Mouse (Mus musculus) retina, postnatal 1 day (tissue): ENCODE data around the gene Phxr2.
A peak's percentile ranks its signal among the peaks of the same experiment; 100 is the strongest.
"Not testable (repeated sequence)": the region's sequence is repeated elsewhere in the genome, so short reads cannot be mapped to it uniquely, and the experiment has no call there.

ENCODE experiments used
- DNase-seq: peaks from one replicate; pipeline ENCODE4 v3.0.0-alpha.2; 2012

Phxr2 gene

DNA sequence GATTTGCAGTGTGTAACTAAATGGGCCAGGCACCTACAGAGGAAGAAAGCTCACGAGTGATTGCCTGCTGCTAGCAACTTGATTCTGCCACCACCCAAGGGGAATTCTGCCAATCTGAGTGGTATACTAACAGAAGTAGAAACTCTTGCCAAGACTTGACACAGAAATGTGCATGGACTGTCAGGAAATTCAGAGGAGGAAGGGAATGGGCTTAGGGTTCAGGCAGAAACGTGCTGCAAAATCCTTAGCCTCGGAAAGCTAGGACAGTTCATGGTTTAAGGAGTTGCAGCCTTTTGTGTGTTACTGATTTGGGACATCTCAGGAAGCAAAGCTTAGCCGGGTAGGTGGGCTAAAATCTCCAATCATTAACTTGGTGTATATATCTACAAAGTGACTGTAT is at the start of gene Phxr2:
TSS of gene Phxr2 (minus strand) at position 101 of the 400 bp plus-strand sequence.
- DNase-seq = no peak

DNA sequence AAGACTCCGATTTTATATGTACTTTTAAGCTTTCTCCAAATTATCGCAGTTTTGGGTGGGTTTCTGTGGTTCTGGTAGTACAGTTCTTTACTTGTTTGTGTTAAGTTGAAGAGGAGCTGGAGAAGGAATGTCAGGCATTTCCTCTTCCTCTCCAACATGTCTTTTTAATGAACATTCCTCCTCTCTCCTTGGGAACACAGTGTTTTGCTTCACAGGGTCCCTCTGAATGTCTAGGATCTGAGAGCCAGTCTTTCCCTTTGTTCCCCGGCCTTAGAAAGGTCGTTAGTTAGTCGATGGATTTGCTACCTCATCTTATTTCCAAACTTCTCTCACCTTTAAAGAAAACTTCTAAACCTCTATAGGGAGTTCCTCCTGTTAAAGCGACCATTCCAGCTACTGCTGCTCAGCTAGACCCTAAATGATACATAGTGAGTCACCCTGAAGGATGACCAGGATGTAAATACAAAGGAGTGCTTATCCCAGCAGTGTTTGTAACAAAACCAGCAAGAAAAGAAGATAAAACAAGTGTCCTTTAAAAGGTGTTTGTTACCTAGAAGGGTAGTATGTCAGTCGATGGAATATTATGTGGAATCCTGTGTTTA is 46.9 kb upstream of the Phxr2 start:
- no peak for DNase-seq

DNA sequence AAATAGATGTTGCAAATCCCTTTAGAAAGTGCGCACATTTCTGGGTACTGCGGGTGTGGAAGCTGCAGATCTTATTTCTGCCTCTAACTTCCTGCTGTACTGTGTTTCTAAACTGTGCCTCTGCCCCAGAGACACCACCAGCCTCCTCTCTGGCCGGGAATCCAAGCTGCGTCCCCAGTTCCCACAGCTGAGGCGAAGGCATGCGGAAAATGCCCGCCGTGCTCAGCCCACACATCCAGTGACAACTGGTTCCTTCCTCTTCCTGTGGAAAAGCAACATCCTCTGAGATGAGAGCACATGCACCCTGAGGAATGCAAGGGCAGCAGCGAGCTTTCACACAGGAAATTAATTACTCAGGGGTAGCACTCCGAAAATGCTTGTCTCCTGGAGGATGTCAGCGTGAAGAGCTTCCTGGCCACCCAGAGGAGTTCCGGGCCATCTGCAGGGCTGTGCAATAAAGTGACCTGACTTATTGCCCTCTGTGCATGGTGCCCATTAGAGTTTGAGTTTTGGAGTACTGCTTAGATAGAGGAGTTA is 45.9 kb upstream of the Phxr2 start:
- DNase-seq = peak; percentile 62

DNA sequence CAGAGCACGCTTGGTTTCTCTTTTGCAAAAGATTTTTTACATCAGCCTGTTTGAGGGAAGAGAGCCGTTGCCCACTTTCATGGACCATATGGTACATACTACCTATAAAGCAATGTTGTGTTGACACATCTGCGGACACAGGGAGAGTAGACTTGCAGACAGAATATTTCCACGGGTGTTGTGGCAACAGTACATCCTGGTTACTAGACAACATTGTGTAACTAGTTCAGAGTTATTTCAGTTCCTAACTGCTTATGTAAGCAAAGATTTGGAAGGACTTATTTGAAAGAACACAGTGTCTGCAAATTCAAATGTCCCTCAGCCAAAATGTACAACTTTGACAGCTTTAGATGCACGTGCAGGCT is 43.6 kb upstream of the Phxr2 start:
- DNase-seq = no peak

DNA sequence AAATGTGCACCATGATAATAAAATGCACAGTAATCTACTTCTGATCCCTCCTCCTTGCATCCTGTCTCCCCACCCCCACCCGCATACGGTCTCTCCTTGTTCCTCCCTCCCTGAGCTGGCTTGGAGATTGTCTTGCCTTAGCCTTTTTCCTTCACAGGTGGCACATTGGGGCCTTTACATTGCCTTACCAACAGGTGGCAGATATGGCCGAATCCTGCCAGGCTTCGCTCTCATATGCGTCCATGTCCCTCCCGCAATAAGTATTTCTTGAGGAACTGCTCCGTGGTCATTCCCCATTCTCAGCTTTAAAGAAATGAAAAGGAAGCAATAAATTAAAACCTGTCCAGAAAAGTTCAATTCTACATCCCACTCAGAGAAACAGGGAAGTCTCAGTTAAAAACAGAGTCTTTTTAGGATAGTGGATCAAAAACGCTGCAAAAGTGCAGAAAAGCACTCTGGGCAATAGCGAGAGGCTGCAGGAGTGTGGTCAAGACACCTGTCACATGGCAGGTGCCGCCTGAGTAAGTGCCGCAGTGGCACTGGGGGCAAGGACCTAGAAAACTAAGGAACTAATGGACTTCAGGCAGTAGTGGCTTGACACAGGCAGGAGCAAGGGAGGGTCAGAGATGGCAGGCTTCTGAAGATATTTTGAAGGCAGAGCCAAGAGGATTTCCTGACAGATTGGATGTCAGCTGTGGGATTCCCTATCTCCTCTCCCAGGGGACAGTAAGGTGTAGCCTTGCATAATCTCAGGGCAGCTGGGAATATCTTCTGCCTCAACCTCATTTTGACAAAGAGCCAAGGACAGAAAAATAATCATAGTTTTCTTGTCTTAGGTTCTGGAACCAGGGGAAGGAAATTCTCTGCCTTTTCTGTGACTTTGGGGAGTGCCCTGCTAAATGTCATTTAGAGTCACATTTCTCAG is 43.0 kb upstream of the Phxr2 start:
- DNase-seq = no peak

DNA sequence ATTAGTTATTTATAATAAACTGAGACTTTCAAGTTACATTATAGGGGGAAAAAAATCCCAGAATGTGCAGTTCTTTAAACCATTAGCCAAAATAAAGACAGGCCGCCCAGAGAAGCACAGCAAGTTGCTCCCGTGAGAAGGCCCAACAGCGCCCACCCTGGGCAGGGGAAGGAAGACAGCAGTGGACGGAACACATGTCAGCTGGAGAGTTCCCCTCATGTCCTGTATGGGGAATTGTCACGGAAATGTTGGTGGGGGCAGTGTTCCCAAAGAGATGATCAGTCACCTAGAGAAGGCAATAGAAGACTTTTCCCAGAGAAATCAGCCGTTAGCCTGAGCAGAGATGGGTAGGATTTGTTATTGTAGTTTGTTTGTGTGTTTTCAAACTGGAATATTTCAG is 42.3 kb upstream of the Phxr2 start:
- DNase-seq = no peak

DNA sequence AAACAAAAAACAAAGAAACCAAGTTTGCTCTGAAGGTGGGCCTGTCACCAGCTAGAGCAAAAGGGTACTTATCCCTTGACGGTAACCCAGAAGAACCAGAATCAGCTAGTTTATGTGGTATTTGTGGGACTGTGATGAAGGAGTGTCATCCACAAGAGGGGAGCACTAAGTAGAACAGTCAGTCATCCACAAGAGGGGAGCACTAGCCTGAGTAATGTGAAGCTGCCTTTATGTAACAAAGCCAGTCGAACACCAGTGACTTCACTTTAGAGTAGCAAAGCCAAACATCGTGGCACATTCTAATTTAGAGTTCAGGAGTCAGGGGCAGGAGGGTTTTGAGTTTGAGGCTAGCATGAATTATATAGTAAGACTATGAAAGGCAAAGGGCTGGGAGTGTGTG is 40.3 kb upstream of the Phxr2 start:
- DNase-seq = no peak

DNA sequence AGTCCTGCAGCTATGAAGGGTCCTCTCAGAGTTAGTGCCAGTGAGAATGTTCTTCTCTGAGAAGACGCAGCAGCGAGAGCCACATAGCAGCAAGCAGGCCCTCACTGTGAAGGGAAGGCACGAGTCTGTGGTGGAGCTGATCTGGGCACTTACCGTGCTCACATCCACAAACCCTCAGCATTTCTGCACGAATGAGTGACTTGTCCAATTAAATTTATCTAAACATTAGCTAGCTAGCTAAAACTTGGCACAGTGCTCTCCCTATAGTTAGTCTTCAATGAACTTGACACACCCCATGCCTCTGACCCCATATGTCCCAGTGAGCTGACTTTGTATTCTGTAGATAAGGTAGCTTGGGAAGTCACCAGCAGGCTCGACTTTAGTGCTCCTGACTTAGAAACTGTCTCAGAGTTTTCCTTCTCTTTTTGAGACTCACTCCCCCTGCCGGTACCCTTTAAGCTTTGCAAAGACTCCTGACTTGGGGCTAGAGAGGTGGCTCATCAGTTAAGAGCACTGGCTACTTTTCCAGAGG is 39.7 kb upstream of the Phxr2 start:
- peak; percentile 84 for DNase-seq

DNA sequence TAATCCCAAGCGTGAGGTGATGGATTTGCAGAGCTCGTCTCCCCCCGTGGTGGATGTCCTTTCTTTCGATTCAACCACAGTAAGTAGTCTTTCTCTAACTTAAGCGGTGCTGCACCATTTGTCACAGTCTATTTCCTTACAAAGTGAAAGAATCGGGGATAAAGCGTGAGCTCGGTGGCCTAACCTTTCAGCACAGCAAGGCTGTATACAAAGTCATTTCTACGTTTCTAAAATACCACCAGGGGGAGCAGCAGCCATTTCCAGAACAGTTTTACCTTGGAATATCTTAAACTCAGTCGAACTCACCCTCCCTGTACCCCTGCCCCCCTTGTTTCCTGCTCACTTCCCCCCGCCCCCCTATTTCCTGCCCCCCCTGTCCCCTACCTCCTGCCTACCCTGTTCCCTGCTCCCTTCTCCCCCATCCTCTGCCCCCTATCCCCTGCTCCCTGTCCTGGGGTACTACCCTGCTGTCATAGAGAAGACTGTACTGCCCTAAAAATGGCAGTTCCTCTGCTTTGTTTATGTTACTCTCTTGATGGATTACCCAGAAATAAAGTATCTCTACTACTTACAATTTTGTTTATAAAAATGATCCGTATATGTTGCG is 38.8 kb upstream of the Phxr2 start:
- peak; percentile 76 for DNase-seq

DNA sequence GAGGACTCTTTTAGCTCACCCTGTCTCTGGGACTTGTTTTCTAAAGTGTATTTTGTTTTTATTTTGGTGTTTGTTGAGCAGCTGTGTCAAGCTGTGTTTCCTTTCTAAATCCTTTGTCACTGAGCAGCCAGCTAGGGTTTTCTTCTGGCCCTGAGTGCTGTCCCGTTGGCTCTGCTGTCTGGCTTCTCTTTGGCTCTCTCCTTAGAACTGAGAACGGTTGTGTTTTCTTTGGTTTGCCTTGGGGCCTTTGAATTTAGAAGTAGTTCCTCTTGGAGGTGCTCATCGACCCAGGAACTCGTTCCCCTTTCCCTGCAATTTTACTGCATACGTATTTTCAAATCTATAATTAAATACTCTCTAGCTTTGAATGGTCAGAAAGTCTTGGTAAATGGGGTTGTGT is 36.9 kb upstream of the Phxr2 start:
- no peak for DNase-seq

DNA sequence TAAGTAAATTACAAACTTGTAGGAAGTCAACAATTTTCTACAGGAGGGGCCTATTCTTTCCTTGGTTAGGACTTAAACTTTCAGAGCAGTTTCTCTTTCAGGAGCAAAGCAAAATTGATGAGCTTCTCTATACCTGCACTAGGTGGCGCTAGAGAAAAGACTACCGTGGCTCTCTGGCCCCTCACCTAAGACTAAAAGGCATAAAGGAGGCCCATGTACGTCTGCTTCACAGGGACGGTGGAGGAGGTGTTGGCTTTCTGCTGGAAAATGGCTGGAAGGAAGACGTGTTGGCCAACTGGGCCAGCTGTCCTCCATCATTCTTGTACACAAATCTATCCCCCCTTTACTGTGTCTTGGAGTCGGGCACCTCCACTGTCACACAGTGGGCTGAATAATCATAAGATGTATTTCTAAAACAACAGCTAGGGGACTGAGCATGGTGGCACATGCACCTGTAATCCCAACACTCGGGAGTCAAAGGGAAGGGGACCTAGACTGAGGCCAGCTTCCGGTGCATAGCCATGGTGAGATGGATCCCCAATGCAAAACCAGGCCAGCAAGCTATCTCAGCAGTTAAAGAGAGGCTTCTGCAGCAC is 36.0 kb upstream of the Phxr2 start:
- DNase-seq = peak; percentile 69

DNA sequence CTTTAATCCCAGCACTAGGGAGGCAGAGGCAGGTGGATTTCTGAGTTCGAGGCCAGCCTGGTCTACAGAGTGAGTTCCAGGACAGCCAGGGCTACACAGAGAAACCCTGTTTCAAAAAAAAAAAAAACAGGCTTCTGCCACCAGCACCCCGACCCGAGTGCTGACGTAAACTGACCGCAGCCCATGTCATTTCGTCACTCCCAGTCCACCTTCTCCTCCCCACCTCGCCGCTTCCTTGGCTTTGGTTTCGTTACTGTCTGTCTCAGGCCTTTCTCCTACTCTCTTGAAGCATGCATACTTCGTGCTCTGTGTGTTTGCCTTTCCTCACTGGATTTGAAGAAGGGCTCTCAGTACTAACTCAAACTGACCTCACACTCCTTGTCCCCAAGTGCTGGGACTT is 31.6 kb upstream of the Phxr2 start:
- DNase-seq = not testable (repeated sequence)

DNA sequence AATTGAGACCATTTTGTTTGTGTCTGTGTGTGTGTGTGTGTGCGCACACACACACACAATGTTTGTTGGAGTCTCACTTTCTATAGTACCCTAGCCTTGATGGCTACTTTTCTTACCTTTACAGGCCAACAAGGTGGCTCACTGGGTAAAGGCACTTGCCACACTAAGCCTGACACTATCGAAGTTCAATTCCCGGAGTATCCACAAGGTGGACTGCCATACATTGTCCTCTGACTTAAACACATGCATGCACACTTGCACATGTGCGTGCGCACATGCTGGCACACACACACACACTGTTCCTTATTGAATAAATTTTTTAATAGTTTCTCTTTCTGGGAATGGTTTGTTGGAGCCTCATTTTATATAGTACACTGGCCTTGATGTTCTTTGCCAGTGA is 30.7 kb upstream of the Phxr2 start:
- DNase-seq = peak; percentile 17

DNA sequence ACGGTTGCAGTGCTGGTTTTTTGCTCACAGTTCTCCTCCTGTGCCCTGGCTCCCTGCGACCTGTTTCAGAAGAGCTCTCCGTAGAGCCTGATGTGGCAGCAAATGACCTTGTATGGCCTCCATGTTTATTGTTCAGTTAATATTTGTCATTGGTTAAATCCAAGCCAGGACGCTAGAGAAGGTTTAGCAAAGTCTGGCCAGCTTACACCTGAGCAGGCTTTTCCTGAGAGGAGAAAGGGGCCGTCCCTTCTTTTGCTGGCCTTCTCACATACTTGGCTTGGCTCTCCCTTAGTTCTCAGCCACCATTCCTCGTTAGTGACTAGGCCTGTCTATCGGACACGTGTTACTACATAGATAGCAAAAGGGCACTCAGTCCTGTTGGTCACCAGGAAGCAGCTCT is 28.5 kb upstream of the Phxr2 start:
- no peak for DNase-seq

DNA sequence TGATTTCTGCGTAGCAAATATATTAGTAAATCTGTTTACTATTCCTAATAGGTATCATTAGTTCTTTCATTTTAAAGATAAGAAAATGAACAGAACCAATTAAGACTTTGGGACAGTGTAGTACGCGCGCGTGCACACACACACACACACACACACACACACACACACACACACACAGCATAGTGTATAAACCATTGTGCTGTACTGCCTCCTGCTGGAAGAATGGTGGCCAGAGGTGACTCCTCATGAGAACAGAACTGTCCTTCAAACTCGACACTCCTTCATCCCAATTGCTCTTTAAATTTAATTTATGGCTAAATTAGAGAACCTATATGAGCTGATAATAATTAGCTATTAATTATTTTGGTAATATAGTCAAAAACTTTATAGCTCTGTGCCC is 25.9 kb upstream of the Phxr2 start:
- peak; percentile 30 for DNase-seq

DNA sequence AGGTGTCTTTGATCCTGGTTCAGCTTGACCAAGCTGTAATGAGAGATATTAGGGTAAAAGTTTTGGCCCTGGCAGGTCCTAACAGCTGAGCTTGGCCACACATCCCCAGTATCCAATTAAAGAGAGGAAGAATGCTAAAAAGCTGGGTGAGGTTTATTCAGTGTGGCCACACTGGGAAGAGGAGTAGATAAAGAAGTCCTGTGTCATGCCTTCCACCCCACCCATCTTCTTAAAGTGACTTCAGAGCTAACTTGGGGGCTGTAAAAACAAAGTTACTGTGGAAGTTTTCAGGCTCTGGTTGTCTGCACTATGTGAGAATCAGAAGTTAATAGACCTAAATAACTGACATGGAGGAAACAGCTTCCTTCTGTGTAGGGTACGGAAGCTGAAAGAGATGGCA is 25.5 kb upstream of the Phxr2 start:
- no peak for DNase-seq

DNA sequence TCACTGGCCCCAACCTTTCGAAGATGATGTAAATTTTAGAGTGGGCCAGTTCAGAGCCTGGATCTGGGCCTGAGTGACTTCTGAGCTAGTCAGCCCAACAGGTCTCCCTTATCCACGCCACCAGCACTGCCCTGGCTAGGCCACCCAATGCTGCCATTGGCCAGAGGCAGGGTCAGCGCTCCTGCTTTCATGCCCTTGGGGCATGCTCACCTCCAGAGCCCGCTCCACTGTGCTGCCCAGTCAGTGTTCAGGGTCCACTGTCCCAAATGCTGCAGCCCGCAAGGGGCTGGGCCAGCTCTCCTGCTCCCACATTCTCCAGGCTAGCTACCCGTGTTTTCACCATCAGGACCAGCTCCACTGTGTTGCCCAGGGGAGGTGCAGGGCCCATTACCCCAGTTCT is 23.9 kb upstream of the Phxr2 start:
- no peak for DNase-seq

DNA sequence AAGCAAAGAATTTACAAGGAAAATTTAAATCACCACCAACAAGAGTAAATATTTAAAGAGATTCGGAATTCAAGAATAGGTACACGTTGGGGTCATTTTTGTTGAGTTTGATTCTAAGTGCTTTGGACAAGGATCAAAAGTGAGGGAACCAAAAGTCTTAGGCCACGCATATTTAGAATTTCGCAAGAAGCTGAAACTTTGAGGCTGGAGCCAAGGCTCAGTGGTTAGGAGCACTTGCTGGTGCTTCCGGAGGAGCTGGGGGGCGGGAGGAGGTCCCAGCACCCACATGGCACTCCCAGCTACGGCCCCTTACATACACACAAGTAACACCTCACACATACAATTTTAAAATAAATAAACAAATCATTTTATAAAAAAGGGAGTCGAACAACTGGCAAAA is 20.5 kb upstream of the Phxr2 start:
- DNase-seq = no peak

DNA sequence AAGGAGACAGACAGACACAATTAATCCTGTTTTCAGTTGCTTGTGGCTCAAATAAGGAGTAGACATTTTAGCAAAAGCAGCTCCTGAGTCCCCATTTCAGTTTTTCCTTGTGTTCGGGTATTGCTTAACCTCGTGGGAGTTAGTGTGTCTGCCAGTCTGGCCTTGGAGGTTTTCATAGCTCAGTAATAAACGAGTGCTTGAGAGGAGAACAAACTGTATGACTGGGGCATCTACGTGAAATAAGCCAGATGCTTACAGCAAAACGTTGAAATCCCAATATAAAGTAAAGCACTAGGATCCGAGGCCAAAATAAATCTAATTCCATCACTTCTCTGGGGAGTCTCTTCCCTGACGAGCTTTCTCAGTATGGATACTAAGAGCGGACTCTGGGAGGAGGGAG is 19.5 kb upstream of the Phxr2 start:
- no peak for DNase-seq

DNA sequence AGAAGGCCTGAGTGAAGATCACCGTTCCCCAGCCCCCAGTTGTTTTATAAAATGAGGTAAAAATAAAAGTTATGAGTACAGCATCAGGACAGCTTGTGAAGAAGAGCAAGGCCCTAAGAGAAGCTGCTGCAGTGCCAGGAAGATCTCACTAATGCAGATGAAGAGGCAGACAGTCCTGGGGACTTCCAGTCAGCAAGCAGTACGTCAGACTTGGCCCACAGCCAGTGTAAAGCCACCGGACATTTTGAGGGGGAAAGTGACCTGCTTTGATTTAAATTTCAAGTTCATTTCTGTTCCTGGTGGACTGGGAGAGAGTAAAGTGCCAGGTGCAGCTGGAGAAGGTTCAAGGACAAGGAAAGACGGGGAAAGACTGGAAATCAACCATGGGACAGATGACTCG is 10.2 kb upstream of the Phxr2 start:
- DNase-seq = peak; percentile 45

DNA sequence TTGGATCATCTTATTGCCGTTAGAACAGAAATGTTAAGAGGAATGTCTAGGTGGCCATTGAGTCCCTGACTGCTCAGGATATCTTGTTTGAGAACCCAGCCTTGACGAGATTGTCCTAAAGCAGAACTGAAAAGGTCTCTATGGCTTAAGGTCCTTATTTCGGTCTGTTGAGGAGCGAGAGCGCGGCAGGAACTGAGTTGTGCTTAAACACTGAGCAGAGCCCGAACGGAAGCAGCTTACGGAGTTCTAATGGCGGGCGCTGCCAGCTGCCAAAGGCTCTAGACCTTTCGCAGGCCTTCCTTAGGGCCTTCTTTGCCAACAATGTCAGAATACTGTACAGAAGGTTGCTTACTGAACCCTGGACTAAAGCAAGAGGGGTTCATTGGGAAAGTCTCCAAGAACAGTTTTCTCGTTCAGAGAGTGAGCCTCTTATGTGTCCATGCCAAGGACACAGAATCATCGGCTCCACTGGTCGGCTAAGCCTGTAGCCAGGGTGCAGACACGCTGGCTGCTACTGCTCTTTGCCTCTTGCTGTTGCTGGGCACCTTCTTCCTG is 7.3 kb upstream of the Phxr2 start:
- no peak for DNase-seq

DNA sequence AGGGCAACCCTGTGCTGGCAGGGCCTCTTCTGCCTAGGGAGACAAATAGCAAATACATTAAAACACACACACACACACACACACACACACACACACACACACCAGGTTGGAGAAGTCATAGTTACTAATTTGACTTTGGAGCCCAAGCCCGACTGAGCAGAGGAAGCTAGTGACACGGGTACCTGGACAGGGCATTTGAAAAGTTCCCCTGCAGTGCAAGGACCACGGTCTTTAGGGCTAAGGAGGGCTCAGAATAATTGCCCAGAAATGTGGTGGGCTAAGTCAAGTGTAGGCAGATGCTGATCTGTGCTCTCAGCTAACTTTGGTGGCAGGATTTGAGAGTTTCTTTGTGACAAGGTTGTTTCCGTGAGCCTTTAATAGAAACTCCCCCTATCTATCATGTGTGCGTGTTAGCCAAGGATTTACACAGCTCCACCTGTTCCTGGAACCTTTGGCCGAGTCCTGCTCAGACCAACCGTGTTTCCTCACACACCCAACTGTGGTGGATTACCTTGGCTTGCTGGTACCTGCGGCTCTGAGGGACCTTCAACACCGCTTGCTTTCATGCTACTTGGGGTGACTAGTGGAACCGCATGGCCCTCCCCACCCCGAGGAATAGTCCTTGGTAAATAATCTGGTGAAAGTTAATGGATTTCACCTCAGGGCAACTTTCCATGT is 6.6 kb upstream of the Phxr2 start:
- DNase-seq = no peak
